Mouse (Mus musculus) spleen, embryonic (tissue): ENCODE results near the gene Hcfc1.

Experiments used
- CTCF ChIA-PET: fragments of 350-600 bp; sonication (Branson Sonifier 250); formaldehyde crosslinking; loops from one replicate; lab custom pipeline; 2022; lab: Charles Lee

Gene Hcfc1

DNA sequence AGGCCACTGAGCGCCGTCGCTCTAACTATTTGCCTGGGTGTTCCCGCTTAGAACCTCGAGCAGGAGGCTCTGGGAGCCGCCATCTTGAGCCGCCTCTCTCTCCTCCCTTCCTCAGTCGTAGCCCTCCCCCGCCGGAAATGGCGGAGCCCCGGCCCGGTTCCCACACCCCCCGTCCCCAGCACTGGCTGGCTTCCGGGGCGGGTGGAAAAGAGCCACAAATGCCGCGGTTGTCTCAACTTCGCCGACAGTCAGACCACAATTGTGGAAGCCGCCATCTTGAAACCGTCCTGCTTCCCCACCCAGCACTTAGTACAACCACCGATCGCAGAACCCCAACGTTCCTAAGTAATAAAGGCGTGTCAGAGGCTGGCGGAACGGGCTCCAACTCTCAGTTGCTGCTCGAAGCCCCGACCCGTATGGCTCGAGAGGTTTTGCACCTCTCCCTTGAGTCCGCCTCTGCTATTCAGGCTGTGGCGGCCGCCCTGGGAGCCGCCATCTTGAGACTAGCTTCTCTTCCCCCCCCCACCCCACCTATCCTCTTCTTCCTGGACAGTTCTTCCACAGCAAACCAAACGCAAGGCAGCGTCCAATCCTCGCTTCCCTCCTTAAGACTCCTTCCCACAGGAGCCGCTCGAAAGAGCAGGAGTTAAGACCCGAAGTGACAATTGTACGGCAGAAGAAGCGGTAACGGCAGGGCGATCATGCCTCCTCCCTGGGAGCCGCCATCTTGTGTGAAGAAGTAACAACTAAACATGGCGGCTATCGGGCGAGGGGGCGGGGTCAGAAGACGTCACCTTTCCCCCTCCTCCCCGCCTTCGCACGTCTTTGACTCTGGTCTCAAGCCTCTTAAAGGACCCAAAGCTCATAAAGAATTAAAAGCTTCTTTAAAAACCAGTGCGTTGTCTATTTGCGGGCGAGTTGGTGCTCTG lies at the start of gene Hcfc1:
TSS of gene Hcfc1 (minus strand) at position 110 of the 929 bp plus-strand sequence.
- CTCF ChIA-PET = no interaction called here

DNA sequence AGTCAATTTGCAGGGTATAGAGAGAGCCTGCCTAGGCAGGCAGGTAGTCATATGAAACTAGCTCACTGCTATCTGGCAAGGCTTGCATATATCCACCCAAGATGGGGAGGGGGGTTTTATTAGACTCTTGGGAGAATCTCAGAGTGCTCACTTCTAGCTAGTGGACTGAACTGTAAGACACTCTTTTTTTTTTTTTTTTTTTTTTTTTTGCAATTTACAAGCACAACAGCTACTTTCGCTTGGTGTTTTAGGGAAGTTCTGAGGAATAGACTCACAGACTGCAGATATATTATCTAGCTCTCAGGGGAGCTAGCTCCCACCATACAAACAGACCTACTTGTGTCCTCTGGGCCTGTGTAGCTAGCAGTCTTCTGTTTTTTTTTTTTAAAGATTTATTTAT lies 48.4 kb upstream of the Hcfc1 start:
- CTCF ChIA-PET = interaction anchor here (0.6 kb wide), 1 partner anchor 87 kb away, joined by 3 read pairs; no protein-coding TSS in a partner anchor

DNA sequence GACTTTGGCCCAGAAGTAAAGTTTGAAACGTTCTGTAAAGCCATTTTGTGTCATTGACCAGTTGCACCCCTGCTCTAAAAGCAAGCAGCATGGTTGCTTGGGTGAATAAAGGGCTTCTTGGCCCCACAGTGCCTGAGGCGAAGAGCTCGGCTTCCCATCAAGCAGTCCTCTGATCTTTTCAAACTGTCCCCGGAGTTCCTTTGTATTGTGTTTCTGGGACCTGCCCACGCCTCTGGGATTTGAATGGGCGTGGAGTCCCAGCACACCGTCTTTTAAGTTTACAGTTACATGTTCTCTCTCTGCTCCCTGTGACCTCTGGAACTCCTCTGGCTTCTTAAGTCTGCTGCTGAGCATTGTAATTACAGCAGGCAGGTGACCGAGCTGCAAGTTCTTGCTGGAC lies 41.9 kb upstream of the Hcfc1 start:
- CTCF ChIA-PET = no interaction called here

DNA sequence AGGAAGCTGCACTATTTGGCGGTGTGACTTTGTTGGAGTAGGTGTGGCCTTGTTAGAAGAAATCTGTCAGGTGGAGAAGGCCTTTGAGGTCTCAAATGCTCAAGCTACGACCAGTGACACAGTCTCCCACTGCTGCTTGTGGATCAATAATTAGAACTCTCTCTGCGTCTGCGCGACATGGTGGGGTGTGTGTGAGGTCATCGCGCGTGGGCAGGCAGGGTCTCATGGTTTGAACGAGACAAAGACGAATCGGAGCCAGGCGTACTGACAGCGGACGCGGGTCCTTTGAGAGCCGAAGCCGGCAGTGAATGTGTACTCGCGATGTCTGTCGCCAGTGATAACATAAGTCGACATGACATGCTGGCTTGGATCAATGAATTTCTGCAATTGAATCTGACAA lies 40.2 kb upstream of the Hcfc1 start:
- CTCF ChIA-PET = no interaction called here

DNA sequence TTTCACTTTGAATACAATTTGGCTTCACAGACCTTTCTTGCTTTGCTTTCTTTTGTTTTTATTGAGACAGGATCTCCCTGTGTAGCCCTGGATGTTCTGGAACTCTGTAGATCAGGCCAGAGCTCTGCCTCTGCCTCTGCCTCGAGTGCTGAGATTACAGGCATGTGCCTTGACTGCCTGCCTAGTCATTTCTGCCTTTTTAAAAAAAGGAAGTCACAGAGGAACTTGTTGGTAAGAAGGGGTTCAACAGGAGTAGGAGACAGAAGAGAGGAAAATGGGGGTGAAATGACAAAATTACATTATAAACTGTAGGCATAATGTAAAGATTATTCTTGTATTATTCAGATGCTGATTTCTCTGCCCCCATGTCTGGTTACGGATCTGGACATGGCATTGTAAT lies 37.5 kb upstream of the Hcfc1 start:
- CTCF ChIA-PET = interaction anchor here (0.5 kb wide), 1 partner anchor 433 kb away, joined by 5 read pairs; no protein-coding TSS in a partner anchor

DNA sequence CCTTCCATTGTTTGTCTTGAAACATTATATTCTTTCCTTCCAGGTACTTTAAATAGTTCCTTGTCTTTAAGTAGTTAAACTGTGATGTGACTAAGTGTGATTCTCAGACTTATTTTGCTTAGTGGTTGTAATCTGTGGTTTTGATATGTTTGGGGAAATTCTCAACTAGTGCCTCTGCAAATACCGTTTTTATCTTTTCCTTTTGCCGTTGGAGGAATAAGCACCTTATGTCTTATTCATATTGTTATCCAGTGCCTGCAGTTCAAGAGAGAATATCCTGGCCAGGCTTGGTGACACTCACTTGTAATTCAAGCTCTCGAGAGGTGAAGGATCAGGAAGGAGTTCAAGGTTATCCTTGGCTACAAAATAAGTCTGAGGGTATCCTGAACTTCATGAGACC lies 34.9 kb upstream of the Hcfc1 start:
- CTCF ChIA-PET = no interaction called here

DNA sequence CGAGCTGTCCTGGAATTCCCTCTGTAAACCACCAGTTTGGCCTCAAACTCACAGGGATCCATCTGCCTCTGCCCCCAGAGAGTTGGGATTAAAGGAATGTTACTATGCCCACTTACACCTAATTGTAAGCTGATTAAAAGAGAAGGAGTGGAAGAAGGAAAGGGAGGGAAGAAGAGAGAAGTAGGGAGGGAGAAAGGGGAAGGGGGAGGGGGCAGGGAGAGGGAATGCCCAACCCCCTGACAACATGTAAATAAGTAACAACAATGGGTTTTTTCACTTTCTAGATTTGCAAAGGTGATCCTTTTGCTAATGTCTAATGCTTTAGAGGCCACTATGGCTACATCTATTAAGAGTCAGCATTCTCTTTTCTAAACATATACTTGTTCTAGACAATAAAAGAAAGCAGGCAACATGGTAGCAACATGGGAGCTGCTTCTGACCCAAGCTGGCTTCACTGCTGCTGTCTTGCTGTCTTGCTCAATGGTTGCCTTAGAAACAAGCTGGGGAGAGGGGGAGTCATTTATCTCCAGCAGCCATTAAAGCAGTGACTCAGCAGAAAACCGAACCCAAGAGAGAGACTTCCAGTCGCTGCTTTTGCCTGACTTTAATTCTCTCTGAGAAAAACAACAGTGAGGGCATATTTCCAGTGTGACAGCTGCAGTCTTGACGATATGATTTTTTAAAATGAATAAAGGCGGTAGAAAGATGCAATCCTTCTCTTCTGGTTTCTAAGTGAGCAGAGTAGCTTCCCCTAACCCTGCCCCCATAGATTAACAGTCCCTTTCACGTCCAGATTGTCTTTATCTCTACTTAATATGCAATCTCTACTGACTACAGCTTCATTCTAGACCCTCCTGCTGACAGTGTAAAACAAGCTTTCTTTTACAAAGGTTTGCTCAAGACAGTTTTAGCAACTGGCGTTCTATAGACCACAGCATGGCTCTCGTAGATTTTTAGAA lies 33.0 kb upstream of the Hcfc1 start:
- CTCF ChIA-PET = no interaction called here

DNA sequence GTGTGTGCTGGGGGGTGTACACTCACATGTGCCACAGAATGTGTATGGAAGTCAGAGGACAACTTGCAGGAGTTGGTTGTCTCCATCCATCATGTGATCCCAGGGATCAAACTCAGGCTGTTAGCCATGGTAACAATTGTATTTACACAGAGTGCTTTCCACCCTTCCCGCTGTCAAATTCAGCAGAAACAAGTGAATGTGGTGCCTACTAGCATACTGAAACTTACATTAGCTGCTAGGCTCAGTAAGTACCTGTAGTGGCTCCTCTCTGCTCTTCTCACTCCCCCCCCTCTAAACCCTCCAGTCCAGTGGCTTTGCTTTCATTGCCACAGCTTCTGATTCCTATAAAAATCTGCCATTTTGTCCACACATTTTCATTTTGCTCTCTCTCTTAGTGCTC lies 11.6 kb upstream of the Hcfc1 start:
- CTCF ChIA-PET = no interaction called here

DNA sequence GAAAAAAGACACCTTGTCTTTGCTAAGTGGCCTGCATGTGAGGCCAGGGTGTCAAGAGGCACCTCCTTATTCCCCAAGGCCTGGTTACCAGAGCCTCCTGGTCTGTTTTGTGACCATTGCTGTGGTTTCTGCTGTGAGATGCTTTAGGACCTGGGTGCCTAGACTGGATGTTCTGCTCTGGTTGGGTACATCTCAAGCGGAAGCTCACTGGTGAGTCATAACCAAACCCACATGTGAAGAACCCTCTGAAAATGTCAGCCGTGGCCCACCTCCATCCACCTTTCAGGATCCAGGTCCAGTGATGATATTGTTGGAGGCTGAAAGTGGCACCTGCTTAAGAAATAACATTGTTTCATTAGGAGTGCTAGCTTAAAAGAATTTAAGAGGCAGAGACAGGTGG lies 10.1 kb upstream of the Hcfc1 start:
- CTCF ChIA-PET = no interaction called here

DNA sequence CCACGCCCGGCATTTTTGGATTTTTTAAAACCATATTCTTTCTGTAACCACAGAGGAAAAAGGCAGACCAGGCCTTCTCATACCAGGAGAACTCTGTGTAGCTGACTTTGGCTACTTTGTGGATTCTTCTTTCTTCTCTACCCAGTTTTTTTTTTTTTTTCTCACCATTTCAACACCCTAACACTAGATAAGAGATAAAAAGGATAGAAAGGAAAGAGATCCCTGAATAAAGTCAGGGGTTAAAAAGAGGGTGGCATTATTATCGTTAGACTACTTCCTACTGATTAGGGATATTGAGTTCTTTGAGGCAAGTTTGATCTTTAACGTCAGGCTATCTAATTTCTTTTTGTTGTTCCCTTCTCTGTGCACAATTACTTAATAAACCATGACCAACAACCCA lies 6.6 kb upstream of the Hcfc1 start:
- CTCF ChIA-PET = no interaction called here

DNA sequence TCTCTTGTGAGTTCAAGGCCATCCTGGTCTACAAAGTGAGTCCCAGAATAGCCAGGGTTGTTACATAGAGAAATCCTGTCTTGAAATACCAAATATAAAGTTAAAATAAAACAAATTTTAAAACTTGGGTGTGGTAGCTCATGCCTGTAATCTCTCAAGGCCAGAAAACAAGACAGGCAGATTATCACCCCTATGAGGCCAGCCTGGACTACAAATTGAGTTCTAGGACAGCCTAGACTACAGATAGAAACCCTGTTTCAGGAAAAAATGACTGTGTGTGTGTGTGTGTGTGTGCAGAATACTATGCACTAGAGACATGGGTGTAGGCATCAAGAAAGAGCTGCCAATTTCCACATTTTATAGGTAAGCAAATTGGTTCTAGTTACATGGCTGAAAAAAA lies 4.6 kb upstream of the Hcfc1 start:
- CTCF ChIA-PET = interaction anchor here (0.8 kb wide), 1 partner anchor 13 kb away, joined by 3 read pairs; no protein-coding TSS in a partner anchor

DNA sequence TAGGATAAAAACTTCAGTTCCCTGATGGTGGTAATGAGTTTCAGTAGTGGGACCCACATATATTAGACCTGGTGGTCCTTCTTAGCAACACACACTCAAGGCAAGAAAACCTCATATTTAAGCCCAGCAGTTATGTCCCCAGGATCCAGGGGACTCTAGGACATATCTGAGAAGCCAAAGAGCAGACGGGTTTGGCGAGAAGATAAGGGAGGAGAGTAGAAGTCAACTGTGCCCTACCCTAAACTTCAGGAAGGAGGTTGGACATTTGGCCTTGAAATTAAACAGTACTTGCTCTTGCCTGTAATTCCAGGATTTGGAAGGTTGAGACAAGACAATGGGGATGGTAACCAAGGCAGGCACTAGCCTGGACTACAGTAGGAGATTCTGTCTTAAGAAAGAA lies 3.6 kb upstream of the Hcfc1 start:
- CTCF ChIA-PET = no interaction called here

DNA sequence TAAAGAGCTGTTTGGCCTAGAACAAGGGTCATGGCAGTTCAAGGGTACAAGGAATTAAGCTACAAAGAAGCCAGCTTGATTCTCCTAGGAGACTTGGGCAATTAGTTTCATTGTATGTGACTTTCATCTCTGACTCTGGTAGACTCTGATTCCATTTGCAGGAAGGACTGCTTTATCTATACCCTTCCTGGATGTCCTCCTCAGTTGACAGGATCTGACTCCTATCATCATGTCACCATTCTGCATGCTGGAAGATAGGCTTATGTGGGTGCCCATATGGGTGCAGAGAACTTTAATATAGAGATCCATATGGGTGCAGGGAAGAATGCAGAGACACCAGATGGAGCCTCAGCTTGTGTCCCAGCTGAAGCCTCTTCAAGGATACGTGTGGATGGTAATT lies 3.0 kb upstream of the Hcfc1 start:
- CTCF ChIA-PET = no interaction called here

DNA sequence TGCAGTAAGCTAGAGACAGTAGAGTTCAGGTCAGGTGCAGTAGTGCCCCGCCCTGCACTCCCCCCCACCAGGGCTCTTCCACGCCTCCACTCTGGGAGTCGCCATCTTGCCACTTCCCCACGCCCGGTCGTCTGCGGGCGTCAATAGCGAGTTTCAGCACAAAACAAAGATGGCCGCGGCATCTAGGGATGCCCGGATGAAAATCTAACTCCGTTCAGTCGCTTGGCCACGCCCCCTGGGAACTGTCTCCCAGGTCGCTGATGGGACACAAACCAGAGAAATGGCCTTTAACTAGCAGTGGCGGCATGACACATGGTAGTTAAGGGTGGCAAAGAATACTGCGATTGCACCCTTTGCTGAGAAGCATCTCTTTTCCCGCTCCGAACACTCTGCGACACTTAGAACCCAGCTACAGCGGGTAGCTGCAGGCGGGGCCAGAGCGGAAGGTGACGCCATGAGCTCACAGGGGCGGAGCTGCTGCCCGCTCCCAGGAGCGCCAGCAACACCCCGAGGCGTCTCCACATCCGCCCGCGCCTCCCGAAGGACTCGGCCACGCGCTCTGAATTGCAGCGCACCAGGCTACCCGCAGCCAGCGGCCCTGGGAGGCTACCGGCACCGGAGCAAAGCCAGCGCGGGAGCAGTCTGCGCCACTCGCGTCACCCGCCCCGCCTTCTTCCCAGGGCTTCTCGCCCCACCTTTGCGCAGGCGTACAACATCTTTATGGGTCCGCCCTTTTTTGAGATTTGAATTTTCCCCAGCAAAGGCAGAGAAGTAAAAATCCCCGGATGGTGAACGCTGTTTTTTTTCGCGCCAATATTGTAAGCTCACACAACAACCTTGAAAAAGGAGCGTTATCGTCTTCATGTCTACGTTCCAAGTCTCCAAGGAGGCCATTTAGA lies 1.3 kb upstream of the Hcfc1 start:
- CTCF ChIA-PET = no interaction called here

DNA sequence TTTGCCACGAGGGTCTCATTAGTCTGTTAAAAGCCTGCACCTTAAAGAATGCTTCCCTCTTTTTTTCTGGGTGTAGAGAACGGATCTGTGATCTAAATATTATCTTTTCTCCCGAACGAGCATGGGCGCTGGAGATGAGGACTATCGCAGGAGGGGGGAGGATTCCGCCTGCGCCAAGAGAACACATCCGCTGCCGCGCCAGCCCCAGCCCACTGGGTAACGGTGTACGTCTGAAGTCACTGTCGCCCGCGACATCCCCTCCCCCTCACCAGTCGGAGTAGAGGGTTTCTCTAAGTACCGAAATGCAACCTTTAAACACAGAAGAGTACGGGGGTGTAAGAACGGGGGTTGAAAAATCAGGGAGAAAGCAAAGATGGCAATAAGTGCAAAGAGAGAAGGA lies 850 bp downstream of the Hcfc1 start:
- CTCF ChIA-PET = no interaction called here

DNA sequence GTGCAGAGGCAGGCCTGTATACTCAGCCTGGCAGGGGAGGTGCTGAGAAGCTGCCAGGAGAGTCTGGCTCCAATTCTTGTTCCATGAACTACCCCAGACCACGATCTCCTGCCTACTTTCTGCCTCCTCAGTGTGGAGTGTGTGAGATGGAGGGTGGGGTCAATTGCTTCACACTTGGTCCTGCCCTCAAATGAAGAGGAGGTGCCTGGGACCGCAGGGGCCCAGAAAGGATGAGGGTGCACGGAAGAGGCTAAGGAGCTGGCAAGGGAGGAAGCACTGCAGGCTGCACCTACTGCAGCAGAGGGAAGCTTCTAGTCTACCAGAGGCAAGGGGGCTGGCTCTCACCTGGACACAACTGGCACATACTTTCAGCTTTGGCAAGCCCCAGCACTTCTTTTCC lies 1.8 kb downstream of the Hcfc1 start:
- CTCF ChIA-PET = interaction anchor here (0.7 kb wide), 1 partner anchor 256 kb away, joined by 3 read pairs; no protein-coding TSS in a partner anchor

DNA sequence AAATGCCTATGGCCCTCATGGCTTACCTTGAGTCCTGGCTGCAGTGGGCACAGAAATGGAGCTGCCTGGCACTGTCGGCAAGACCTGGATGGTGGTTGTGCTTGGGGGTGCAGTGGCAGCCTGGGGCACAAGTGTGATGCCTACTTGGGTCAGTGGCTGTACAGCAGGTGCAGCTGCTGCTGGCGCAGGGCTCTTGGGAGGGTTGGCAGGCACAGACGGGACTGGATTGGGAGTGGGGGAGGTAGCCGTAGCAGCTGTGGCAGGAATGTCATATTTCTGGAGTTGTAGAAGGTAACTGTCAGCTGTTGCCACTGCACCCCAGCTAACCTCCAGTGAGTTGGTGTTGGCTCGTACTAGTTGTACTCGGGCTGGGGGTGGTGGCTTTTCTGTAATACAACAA lies 11.2 kb downstream of the Hcfc1 start:
- CTCF ChIA-PET = no interaction called here

DNA sequence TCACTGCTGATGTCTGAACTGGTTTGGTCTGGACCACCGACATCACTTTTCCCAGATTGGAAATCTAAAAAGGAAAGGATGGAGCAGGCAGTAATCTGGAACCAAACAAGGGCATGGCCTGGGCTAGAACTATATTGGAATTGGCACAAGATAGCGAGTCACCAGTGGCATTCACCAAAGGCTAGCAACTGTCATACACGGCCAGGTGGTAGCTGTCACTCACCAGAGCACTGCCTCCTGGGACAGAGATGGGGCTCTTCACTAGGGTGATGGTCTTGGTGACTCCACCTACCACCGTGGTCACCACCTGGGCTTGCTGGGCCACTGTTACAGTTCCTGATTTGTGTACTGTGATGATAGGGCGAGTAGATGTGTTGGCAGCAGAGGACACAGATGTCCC lies 13.6 kb downstream of the Hcfc1 start:
- CTCF ChIA-PET = no interaction called here

DNA sequence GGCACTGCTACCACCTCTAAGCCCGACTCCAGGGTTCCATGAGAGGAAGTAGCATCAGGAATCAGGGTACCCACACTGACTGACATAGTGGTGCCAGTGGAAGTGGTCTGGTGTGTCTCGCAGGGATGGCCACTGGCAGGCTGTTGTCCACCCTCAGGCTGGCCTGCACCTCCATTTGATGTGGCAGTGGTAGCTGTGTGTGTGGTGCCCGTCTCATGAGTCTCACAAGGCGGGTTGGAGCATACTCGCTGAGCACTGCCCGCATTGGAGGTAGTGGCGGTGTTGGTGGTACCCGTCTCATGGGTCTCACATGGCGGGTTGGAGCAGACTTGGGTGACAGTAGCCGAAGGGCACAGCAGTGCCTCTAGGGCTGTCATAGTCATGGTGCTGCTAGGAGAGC lies 16.8 kb downstream of the Hcfc1 start:
- CTCF ChIA-PET = interaction anchor here (0.5 to 0.7 kb wide), 5 partner anchors 9 to 419 kb away, joined by 3 to 5 read pairs (median 4); partner anchors contain the start of gene Renbp

DNA sequence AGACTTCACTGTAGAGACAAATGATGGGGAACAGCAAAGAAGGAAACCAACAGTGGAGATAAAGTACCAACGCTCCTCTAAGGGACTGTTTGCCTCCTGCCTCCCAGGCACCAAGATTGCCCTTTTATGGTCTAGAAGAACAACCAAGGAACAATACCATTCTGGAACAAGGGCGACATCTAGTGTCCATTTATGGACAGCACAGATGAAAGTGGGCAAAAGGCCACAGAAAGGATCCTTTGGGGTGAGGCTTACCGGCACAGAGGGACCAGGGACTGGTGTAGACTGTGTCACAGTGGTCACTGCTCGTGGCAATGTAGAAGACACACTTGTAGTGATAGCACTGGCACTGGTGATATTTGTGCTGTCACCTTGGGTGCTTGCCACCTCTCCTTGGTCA lies 17.5 kb downstream of the Hcfc1 start:
- CTCF ChIA-PET = interaction anchor here (0.6 to 0.7 kb wide), 3 partner anchors 10 to 420 kb away, joined by 3 to 5 read pairs (median 4); no protein-coding TSS in a partner anchor

DNA sequence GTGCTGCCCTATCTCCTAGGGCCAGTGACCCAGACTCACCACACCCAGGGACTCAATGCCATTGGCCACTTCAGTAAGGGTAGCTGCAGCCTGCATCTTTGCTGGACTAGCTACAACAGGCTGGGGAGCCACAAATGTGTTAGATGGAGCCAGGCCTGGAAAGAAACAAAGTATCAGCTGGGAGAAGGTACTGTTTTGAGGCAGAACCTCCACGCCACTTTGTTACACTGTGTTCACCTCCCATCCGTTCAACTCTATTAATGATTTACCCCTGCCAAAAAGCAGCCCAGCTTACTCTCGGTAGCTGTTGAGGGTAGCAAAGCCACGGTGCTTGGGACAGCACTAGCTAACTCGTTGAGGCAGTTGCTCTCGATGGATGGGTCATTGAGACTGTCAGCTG lies 19.3 kb downstream of the Hcfc1 start:
- CTCF ChIA-PET = no interaction called here
